Mouse (Mus musculus) C2C12 (cell line): ENCODE measurements at regions not wholly inside any gene's neighbourhood (a gene's known extent, or its start where the extent isn't known, plus 50 kb on each side); places are given as distances from the start of the nearest gene placed in this dataset.

Source experiments
- H3K27me3 ChIP-seq: one replicate; pipeline ENCODE4 v1.6.1; 2011; ENCODE audit not compliant: control insufficient read depth, insufficient read depth, insufficient read length
- H3K36me3 ChIP-seq: one replicate; pipeline ENCODE4 v1.6.1; 2011; ENCODE audit not compliant: control insufficient read depth, insufficient read depth
- H3K4me3 ChIP-seq: one replicate; pipeline ENCODE4 v1.5.1; 2011; ENCODE audit warnings: mild to moderate bottlenecking, control low read depth; ENCODE audit not compliant: poor library complexity, insufficient read depth, severe bottlenecking
- H3K79me2 ChIP-seq: one replicate; pipeline ENCODE4 v1.6.1; 2011; ENCODE audit not compliant: control insufficient read depth, insufficient read depth
- H3K79me3 ChIP-seq: one replicate; pipeline ENCODE4 v1.6.1; 2011; ENCODE audit warnings: low read depth, control low read depth
- H3ac ChIP-seq: one replicate; pipeline ENCODE3; 2011; ENCODE audit warnings: low read depth; ENCODE audit not compliant: control insufficient read depth, insufficient read length
- CEBPB ChIP-seq: IDR thresholded peaks from one replicate; pipeline ENCODE4 v1.6.1; 2011; ENCODE audit warnings: low read depth, mild to moderate bottlenecking, control low read depth, moderate library complexity
- CTCF ChIP-seq: IDR thresholded peaks from one replicate; pipeline ENCODE4 v1.5.1; 2011; ENCODE audit not compliant: control insufficient read depth, insufficient read depth, insufficient read length
- FOSL1 ChIP-seq: IDR thresholded peaks from one replicate; pipeline ENCODE4 v1.8.0; 2011; ENCODE audit warnings: mild to moderate bottlenecking, low read length; ENCODE audit not compliant: poor library complexity, insufficient read depth, severe bottlenecking
- MAX ChIP-seq: IDR thresholded peaks from one replicate; pipeline ENCODE4 v1.6.1; 2011; ENCODE audit warnings: mild to moderate bottlenecking, control low read depth
- MYOD1 ChIP-seq: IDR thresholded peaks from one replicate; pipeline ENCODE4 v1.6.1; 2011; ENCODE audit warnings: low read depth; ENCODE audit not compliant: control insufficient read depth, insufficient read length
- MYOG ChIP-seq: IDR thresholded peaks from one replicate; pipeline ENCODE4 v1.6.1; 2011; ENCODE audit not compliant: control insufficient read depth, insufficient read length; ENCODE audit errors: extremely low read depth
- USF1 ChIP-seq: IDR thresholded peaks from one replicate; pipeline ENCODE4 v1.6.1; 2011; ENCODE audit warnings: low read depth, mild to moderate bottlenecking, control low read depth, moderate library complexity

- H3K27me3 ChIP-seq, result no peaks in the 10 kb centered on the region
- TF ChIP-seq CTCF (no peak), MYOG (no peak), FOSL1 (no peak), USF1 (no peak), CEBPB (no peak), MYOD1 (no peak), MAX (no peak)
- no peak overlapping the region for H3K4me3 ChIP-seq
- no peaks in the 10 kb centered on the region for H3K79me2 ChIP-seq
- H3K79me3 ChIP-seq, result no peaks in the 10 kb centered on the region
- H3ac ChIP-seq, result no peak overlapping the region
- no peaks in the 10 kb centered on the region for H3K36me3 ChIP-seq
These were observed 108.9 kb upstream of the Pot1a start for GRCm38 (mm10) chr6:25917852-25918465.

GRCm38 (mm10) chr6:25914122-25914521 lies 105.1 kb upstream of the Pot1a start:
- no peak overlapping the region for H3K4me3 ChIP-seq
- TF ChIP-seq MYOD1 (no peak), CEBPB (no peak), USF1 (no peak), FOSL1 (no peak), MAX (no peak), CTCF (no peak), MYOG (no peak)
- no peaks in the 10 kb centered on the region for H3K79me3 ChIP-seq
- no peaks in the 10 kb centered on the region for H3K27me3 ChIP-seq
- H3K79me2 ChIP-seq, result no peaks in the 10 kb centered on the region
- H3K36me3 ChIP-seq, result no peaks in the 10 kb centered on the region
- no peak overlapping the region for H3ac ChIP-seq

GRCm38 (mm10) chr6:25899944-25900343 lies 90.9 kb upstream of the Pot1a start:
- no peaks in the 10 kb centered on the region for H3K36me3 ChIP-seq
- no peaks in the 10 kb centered on the region for H3K79me2 ChIP-seq
- H3K27me3 ChIP-seq, result no peaks in the 10 kb centered on the region
- TF ChIP-seq MYOD1, result no peak
- TF ChIP-seq USF1, result no peak
- no peak for TF ChIP-seq CEBPB
- no peak for TF ChIP-seq MAX
- no peak for TF ChIP-seq CTCF
- TF ChIP-seq MYOG, result no peak
- no peak for TF ChIP-seq FOSL1
- no peaks in the 10 kb centered on the region for H3K79me3 ChIP-seq
- no peak overlapping the region for H3K4me3 ChIP-seq
- H3ac ChIP-seq, result no peak overlapping the region

GRCm38 (mm10) chr6:25894454-25895250 lies 85.6 kb upstream of the Pot1a start:
- no peaks in the 10 kb centered on the region for H3K36me3 ChIP-seq
- no peak overlapping the region for H3K4me3 ChIP-seq
- TF ChIP-seq MAX (no peak), USF1 (no peak), CTCF (no peak), MYOG (no peak), FOSL1 (no peak), MYOD1 (no peak), CEBPB (no peak)

GRCm38 (mm10) chr6:25867922-25868321 lies 58.9 kb upstream of the Pot1a start:
- TF ChIP-seq MYOD1, result no peak
- TF ChIP-seq FOSL1, result no peak
- no peak for TF ChIP-seq USF1
- TF ChIP-seq CEBPB, result no peak
- TF ChIP-seq MYOG, result no peak
- no peak for TF ChIP-seq CTCF
- Histone ChIP-seq H3K27me3 (no peaks in the 10 kb centered on the region), H3ac (no peak overlapping the region), H3K79me2 (no peaks in the 10 kb centered on the region), H3K4me3 (no peak overlapping the region), H3K79me3 (no peaks in the 10 kb centered on the region), H3K36me3 (no peaks in the 10 kb centered on the region)

More at GRCm38 (mm10) chr6:25894454-25895250, 85.6 kb upstream of the Pot1a start:
- Histone ChIP-seq H3K79me3 (no peaks in the 10 kb centered on the region), H3K27me3 (no peaks in the 10 kb centered on the region), H3K79me2 (no peaks in the 10 kb centered on the region), H3ac (no peak overlapping the region)
